Mouse (Mus musculus): Measurements from ENCODE around the gene 1700020N01Rik.

- no peak for TF ChIP-seq TAL1 (conservative IDR thresholded peaks at IDR 0.05; ENCODE audit: low read depth, low read length)
- no peak for TF ChIP-seq CTCF (IDR thresholded peaks at IDR 0.05; ENCODE audit: low read depth, low read length)
- TF ChIP-seq GATA1 (IDR thresholded peaks at IDR 0.05; ENCODE audit: borderline replicate concordance, low read length): no peak
- TF ChIP-seq POLR2AphosphoS5 (IDR thresholded peaks at IDR 0.05; ENCODE audit: insufficient replicate concordance, low read depth, low read length): no peak
- no peak for TF ChIP-seq GATA2 (IDR thresholded peaks at IDR 0.05; ENCODE audit: borderline replicate concordance, low read depth, low read length)
Observed at GRCm38 (mm10) chr10:21563446-21563845, 29.5 kb upstream of the 1700020N01Rik start.

Data from G1E (cell line).